Mouse (Mus musculus) layer of hippocampus, postnatal 36 days (tissue): ENCODE measurements at regions not wholly inside any gene's neighbourhood (a gene's known extent, or its start where the extent isn't known, plus 50 kb on each side); places are given as distances from the start of the nearest gene placed in this dataset.
"Not testable (repeated sequence)": the region's sequence is repeated elsewhere in the genome, so short reads cannot be mapped to it uniquely, and the experiment has no call there.

Source experiments
- DNase-seq, 2 experiments: peaks; one replicate each; pipeline ENCODE4 v3.0.0; 2022

DNA sequence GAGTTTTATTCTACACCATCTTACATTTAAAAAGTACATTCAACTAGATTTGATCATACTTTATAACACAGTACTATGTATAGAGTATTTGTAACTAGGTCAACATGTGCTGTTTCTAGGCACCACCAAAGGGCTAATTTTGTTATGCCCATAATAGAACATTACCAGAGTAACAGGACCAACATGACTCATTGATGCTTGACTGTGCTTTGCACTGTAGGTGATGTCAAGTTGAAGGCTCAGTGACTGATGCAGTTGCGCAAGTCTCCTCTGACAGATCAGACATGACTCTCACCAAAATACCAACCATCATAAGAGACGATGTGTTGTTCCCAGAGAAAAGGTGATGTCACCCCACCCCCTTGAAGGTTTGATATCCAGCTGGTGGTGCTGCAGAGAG, 108.5 kb downstream of the Mrpl39 start:
- no peak for DNase-seq

DNA sequence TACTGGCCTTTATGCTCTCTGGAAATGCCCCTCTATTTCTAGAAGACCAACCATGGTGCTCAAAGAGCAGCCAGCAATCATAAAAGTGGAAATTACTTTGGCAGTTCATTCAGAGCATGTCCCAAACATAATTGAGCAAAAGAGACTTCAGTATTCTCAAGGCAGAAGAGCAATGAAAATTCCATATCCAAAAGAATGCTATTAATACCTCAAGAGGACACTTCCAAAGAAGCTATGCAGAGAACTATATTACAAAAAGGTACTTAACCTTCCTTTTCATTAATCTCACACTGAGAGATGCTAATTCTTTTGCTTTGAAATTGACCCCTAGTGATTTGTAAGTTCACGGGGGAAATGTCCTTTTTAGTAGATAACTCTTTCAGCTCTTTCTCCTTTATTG, 105.7 kb downstream of the Mrpl39 start:
- no peak for DNase-seq

DNA sequence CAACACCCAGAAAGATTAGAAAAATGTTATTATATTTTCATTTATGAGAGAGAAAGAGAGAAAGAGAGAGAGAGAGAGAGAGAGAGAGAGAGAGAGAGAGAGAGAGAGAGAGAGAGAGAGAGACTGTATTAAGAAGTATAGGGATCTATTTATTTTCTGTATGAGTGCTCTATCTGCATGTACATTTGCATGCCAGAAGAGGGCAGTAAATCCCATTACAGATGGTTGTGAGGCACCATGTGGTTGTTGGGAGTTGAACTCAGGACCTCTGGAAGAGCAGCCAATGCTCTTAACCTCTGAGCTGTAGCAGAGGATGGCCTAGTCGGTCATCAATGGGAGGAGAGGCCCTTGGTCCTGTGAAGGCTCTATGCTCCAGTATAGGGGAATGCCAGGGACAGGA, 91.1 kb downstream of the Mrpl39 start:
- DNase-seq, result not testable (repeated sequence)

DNA sequence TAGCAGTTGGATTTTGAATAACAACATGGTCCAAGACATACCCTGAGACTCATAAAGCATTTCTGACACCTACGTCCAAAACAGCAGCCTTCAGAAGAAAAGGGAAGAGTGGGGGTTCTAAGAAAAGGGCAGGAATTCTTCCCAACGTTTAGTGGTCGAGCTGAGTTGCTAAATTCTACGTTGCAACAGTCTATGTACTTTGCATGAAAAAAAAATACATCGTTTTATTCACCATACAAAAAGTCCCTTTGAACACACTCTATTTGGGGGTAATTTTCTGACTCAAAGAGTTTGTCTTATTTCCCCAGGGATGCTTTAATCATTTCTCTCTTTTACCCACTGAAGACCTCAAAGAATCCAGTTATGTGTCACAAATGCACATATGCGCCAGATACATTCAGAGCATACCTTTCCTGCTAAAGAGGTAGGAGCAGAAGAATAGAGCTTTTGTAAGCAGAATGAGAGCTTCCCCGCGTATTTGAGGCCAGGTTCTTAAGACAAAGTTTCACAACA, 89.3 kb downstream of the Mrpl39 start:
- no peak for DNase-seq

DNA sequence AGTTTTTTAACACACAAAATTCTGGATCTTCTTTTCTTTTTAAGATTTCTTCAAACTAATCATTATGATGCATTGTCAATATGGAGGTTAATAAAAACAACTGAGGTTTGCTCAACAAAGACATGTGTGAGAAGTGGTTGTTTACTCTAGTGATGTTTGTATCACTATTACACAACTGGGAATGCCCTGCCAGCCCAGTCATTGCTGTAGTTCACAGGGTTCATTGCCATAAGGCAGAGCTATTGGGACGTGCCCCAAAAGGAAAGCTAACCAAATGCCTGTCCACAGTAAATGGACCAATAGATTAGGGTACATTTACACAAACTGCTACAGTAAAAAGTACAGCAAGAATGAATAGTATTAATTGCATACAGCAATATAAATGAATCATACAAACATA, 84.9 kb downstream of the Mrpl39 start:
- DNase-seq, result no peak

DNA sequence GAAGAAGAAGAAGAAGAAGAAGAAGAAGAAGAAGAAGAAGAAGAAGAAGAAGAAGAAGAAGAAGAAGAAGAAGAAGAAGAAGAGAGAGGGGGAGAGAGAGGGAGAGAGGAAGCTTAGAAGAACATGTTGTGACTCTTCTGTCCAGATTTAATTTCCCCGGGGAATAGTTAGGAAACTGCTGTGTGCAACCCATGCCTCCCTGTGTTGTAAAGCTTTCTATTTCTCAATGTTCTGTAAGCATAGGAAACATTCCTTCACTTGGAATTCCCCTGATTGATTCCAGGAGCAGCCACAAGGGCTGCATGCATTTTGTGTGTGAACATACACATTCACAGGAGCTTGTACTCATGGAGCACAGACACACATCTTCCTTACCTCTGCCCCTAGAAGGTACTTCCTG, 81.7 kb downstream of the Mrpl39 start:
- no peak for DNase-seq

DNA sequence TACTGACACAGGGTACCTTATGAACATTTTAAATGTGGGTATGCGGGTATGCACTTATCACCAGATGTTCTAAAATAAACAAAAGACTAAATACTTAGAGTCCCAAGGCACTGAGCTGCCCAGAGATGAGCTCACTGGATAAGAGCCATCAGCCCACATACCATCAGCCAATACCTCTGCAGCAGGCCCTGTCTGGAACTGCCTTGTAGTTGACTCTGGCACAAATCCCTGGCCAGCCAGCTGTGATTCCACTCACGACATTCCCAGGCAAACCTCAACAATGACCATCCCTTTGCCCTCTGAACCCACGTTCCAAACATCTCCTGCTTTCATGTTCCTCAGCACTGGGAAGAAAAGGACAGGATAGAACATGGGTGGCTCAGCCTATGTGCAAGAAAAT, 73.7 kb downstream of the Mrpl39 start:
- no peak for DNase-seq

DNA sequence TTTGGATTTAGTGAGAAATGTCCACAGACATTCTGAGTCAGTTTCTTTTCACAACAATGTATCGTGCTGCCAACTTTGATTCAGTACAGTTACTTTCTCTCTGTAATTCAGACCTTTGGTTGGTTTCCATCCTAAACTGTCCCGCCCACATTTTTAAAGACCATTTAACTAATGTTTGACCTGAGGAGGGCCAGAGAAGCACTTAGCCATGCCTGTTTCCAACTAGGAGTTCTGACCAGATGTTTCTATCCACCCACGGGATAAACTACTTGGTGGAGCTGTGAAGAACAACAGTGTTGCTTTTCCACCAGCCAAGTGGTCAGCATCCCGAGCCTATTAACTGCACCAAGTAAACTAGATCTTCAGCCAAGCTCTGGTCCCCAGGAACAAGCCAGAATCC, 72.0 kb downstream of the Mrpl39 start:
- DNase-seq, result no peak
